Mouse (Mus musculus) hindbrain, embryonic 15.5 days (tissue): ENCODE measurements at regions not wholly inside any gene's neighbourhood (a gene's known extent, or its start where the extent isn't known, plus 50 kb on each side); places are given as distances from the start of the nearest gene placed in this dataset.

ENCODE experiments used
- ATAC-seq: fragments of 200-750 bp; cut with Nextera tagmentation; 2 replicates; pipeline ENCODE4 v1.8.0; 2017; ENCODE audit warnings: low read depth, moderate number of reproducible peaks, moderate TSS enrichment; ENCODE audit not compliant: low FRiP score
- H3K27ac ChIP-seq: fragments of 300-500 bp; sonication (generic); replicated peaks from 2 replicates; pipeline ENCODE4 v1.5.1; 2015; ENCODE audit warnings: mild to moderate bottlenecking, inconsistent platforms
- H3K27me3 ChIP-seq: fragments of 300-500 bp; sonication (generic); 2 replicates; pipeline ENCODE4 v1.6.1; 2015; ENCODE audit warnings: control low read depth, inconsistent platforms
- H3K36me3 ChIP-seq: fragments of 300-500 bp; sonication (generic); 2 replicates; pipeline ENCODE4 v1.6.1; 2015; ENCODE audit warnings: control low read depth, inconsistent platforms
- H3K4me1 ChIP-seq: fragments of 300-500 bp; sonication (generic); replicated peaks from 2 replicates; pipeline ENCODE4 v1.6.1; 2015; ENCODE audit warnings: control low read depth, inconsistent platforms
- H3K4me2 ChIP-seq: fragments of 300-500 bp; sonication (generic); 2 replicates; pipeline ENCODE4 v1.6.1; 2015; ENCODE audit warnings: moderate library complexity, mild to moderate bottlenecking, inconsistent platforms
- H3K4me3 ChIP-seq: fragments of 300-500 bp; sonication (generic); 2 replicates; pipeline ENCODE4 v1.5.1; 2015; ENCODE audit warnings: mild to moderate bottlenecking, inconsistent platforms
- H3K9ac ChIP-seq: fragments of 300-500 bp; sonication (generic); 2 replicates; pipeline ENCODE4 v1.6.1; 2015; ENCODE audit warnings: inconsistent platforms
- H3K9me3 ChIP-seq: fragments of 300-500 bp; sonication (generic); 2 replicates; pipeline ENCODE4 v1.6.1; 2016; ENCODE audit warnings: control low read depth, inconsistent platforms
- WGBS: fragments of 180-500 bp; shearing (Covaris S2); methylation state at CpG from one replicate; pipeline ENCODE4 v1.1.7; 2015; 5-methylcytosine and 5-hydroxymethylcytosine counted together

GRCm38 (mm10) chr7:136283770-136284169, 567.6 kb upstream of the Mki67 start:
- 91% methylated on average over 6 of the region's 6 CpGs for WGBS
- no peaks in the 10 kb centered on the region for H3K4me1 ChIP-seq
- ATAC-seq = no peak
- no peaks in the 10 kb centered on the region for H3K36me3 ChIP-seq
- no peak overlapping the region for H3K27ac ChIP-seq
- H3K4me2 ChIP-seq = no peak overlapping the region
- no peak overlapping the region for H3K9ac ChIP-seq
- no peaks in the 10 kb centered on the region for H3K27me3 ChIP-seq
- H3K4me3 ChIP-seq = no peak overlapping the region
- H3K9me3 ChIP-seq = no peaks in the 10 kb centered on the region

- 93% methylated on average over 1 of the region's 1 CpGs for WGBS
- Histone ChIP-seq H3K9ac (no peak overlapping the region), H3K4me2 (no peak overlapping the region), H3K27me3 (no peaks in the 10 kb centered on the region), H3K36me3 (no peaks in the 10 kb centered on the region), H3K27ac (no peak overlapping the region), H3K4me1 (no peaks in the 10 kb centered on the region), H3K9me3 (no peaks in the 10 kb centered on the region), H3K4me3 (no peak overlapping the region)
- ATAC-seq = no peak
Measured at GRCm38 (mm10) chr7:136285606-136286005, 569.4 kb upstream of the Mki67 start.

- no peak overlapping the region for H3K4me2 ChIP-seq
- ATAC-seq = no peak
- no peaks in the 10 kb centered on the region for H3K9me3 ChIP-seq
- H3K36me3 ChIP-seq = no peaks in the 10 kb centered on the region
- 60% methylated on average over 6 of the region's 6 CpGs for WGBS
- no peaks in the 10 kb centered on the region for H3K4me1 ChIP-seq
- H3K27me3 ChIP-seq = no peaks in the 10 kb centered on the region
- H3K9ac ChIP-seq = no peak overlapping the region
- H3K4me3 ChIP-seq = no peak overlapping the region
- H3K27ac ChIP-seq = no peak overlapping the region
Measured at GRCm38 (mm10) chr7:136293536-136294145, 577.5 kb upstream of the Mki67 start.

- Histone ChIP-seq H3K9me3 (no peaks in the 10 kb centered on the region), H3K36me3 (no peaks in the 10 kb centered on the region), H3K4me1 (no peaks in the 10 kb centered on the region), H3K27me3 (no peaks in the 10 kb centered on the region), H3K4me2 (no peak overlapping the region), H3K9ac (no peak overlapping the region), H3K4me3 (no peak overlapping the region), H3K27ac (no peak overlapping the region)
- no peak for ATAC-seq
- 38% methylated on average over 4 of the region's 4 CpGs for whole genome bisulfite sequencing
Measured at GRCm38 (mm10) chr7:136294445-136294844, 578.3 kb upstream of the Mki67 start.

- H3K4me2 ChIP-seq = no peak overlapping the region
- no peaks in the 10 kb centered on the region for H3K4me1 ChIP-seq
- no peak overlapping the region for H3K9ac ChIP-seq
- H3K27me3 ChIP-seq = no peaks in the 10 kb centered on the region
- WGBS = 76% methylated on average over 2 of the region's 2 CpGs
- no peak for ATAC-seq
- no peak overlapping the region for H3K27ac ChIP-seq
- no peaks in the 10 kb centered on the region for H3K9me3 ChIP-seq
- H3K36me3 ChIP-seq = no peaks in the 10 kb centered on the region
- H3K4me3 ChIP-seq = no peak overlapping the region
Measured at GRCm38 (mm10) chr7:136297901-136298513, 581.8 kb upstream of the Mki67 start.

- Histone ChIP-seq H3K4me3 (no peak overlapping the region), H3K4me2 (no peak overlapping the region), H3K27me3 (no peaks in the 10 kb centered on the region), H3K27ac (no peak overlapping the region), H3K9ac (no peak overlapping the region), H3K9me3 (no peaks in the 10 kb centered on the region), H3K36me3 (no peaks in the 10 kb centered on the region), H3K4me1 (no peaks in the 10 kb centered on the region)
- WGBS = 75% methylated on average over 4 of the region's 4 CpGs
- no peak for ATAC-seq
Measured at GRCm38 (mm10) chr7:136306137-136306536, 588.3 kb upstream of the Mgmt start.

- Histone ChIP-seq H3K27me3 (no peaks in the 10 kb centered on the region), H3K27ac (no peak overlapping the region), H3K36me3 (no peaks in the 10 kb centered on the region), H3K9ac (no peak overlapping the region), H3K4me2 (no peak overlapping the region), H3K4me3 (no peak overlapping the region), H3K9me3 (no peaks in the 10 kb centered on the region), H3K4me1 (no peaks in the 10 kb centered on the region)
- ATAC-seq = no peak
Measured at GRCm38 (mm10) chr7:136308765-136309164, 585.6 kb upstream of the Mgmt start.

GRCm38 (mm10) chr7:136327281-136327680, 567.1 kb upstream of the Mgmt start:
- Histone ChIP-seq H3K36me3 (no peaks in the 10 kb centered on the region), H3K27ac (no peak overlapping the region), H3K9ac (no peak overlapping the region), H3K4me2 (no peak overlapping the region), H3K27me3 (no peaks in the 10 kb centered on the region), H3K9me3 (no peaks in the 10 kb centered on the region), H3K4me1 (no peaks in the 10 kb centered on the region), H3K4me3 (no peak overlapping the region)
- WGBS = 79% methylated on average over 4 of the region's 4 CpGs
- ATAC-seq = no peak

GRCm38 (mm10) chr7:136330431-136330830, 564.0 kb upstream of the Mgmt start:
- H3K4me3 ChIP-seq = no peak overlapping the region
- no peak overlapping the region for H3K4me2 ChIP-seq
- no peaks in the 10 kb centered on the region for H3K9me3 ChIP-seq
- no peak overlapping the region for H3K27ac ChIP-seq
- no peaks in the 10 kb centered on the region for H3K4me1 ChIP-seq
- no peaks in the 10 kb centered on the region for H3K36me3 ChIP-seq
- no peaks in the 10 kb centered on the region for H3K27me3 ChIP-seq
- no peak overlapping the region for H3K9ac ChIP-seq
- 30% methylated on average over 1 of the region's 1 CpGs for WGBS
- ATAC-seq = no peak

- no peak overlapping the region for H3K27ac ChIP-seq
- H3K4me3 ChIP-seq = no peak overlapping the region
- no peaks in the 10 kb centered on the region for H3K27me3 ChIP-seq
- WGBS = 41% methylated on average over 4 of the region's 4 CpGs
- H3K9me3 ChIP-seq = no peaks in the 10 kb centered on the region
- ATAC-seq = no peak
- no peak overlapping the region for H3K9ac ChIP-seq
- H3K36me3 ChIP-seq = no peaks in the 10 kb centered on the region
- H3K4me1 ChIP-seq = no peaks in the 10 kb centered on the region
- no peak overlapping the region for H3K4me2 ChIP-seq
Measured at GRCm38 (mm10) chr7:136332805-136333204, 561.6 kb upstream of the Mgmt start.

GRCm38 (mm10) chr7:136341599-136342210, 552.7 kb upstream of the Mgmt start:
- Histone ChIP-seq H3K9me3 (no peaks in the 10 kb centered on the region), H3K27ac (peak overlapping the region; percentile 75), H3K4me3 (no peak overlapping the region), H3K9ac (0 out of 2 replicates have a peak overlapping the region, but pooled peaks have one; percentile 17), H3K4me1 (peaks cover 28% of the 10 kb centered on the region), H3K4me2 (no peak overlapping the region), H3K36me3 (no peaks in the 10 kb centered on the region), H3K27me3 (no peaks in the 10 kb centered on the region)
- WGBS = 57% methylated on average over 16 of the region's 16 CpGs
- no peak for ATAC-seq

GRCm38 (mm10) chr7:136342211-136342799, 552.1 kb upstream of the Mgmt start:
- 29% methylated on average over 10 of the region's 10 CpGs for WGBS
- Histone ChIP-seq H3K27ac (peak overlapping the region; percentile 75), H3K4me1 (peaks cover 28% of the 10 kb centered on the region), H3K9me3 (no peaks in the 10 kb centered on the region), H3K4me2 (0 out of 2 replicates have a peak overlapping the region, but pooled peaks have one; percentile 9), H3K36me3 (no peaks in the 10 kb centered on the region), H3K4me3 (no peak overlapping the region), H3K27me3 (no peaks in the 10 kb centered on the region), H3K9ac (0 out of 2 replicates have a peak overlapping the region, but pooled peaks have one; percentile 17)
- peak; percentile 68; the same call in 1 of the 2 replicates for ATAC-seq
